Mouse (Mus musculus): ENCODE data around the gene Unc93b1.

Unc93b1 gene

DNA sequence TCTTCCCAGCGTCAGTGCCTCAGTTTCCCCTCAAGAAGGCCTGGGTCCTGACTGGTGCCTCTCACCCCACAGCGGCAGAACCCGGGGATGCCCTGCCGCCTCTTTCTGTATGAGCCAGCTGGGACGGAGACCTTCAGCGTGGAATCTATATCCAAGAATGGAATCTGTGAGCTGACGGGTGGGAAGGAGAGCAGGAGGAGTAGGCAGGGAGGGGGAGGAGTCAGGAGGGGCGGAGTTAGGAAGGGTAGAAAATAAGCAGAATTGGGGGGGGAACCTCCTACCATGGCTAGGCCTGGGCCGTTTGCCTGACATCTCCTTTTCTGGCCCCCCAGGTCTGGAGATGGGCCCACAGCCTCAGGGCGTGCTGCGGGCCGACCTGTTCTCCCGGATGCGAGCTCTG lies 53.1 kb downstream of the Unc93b1 start:
- peak; percentile 32 to 59 for DNase-seq

DNA sequence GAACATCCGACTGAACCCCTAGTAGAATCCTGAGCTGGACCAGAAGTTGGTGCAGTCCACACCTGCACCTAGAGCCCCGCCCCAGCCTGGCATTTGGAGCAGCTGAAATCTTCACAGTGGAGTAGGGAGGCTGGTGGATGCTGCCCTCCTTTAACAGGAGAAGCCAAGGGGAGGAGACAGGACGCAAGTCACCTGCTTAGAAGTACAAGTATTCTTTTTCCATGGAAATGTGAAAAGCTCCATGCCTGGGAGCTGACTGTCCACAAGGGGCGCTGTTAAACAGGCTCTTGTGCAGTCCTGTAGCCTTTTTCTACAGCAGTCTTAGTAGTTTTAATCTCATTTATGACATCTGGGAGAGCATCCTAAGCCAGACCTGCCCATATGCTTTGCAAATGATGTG lies 53.8 kb downstream of the Unc93b1 start:
- peak; percentile 29 to 60 for DNase-seq

DNA sequence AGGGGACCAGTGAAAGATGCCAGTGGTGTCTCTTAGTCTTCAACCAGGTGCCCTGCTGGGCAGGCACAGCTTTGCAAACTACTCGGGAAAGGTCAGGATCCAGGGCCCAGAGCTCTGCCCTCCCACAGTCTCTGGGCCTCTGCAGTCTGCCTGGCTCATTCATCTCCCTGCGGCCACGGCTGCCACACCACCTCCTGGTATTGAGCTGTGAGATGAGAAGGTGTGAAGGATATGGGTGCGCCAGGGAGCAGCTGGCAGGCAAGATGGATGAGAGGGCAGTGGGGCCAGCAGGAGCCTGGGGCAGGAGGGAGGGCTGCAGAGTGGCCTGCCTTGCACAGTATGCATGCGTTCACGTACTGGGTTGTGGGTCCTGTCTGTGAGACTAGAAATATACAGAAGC lies 55.8 kb downstream of the Unc93b1 start:
- peak in 1 of 2 experiments; percentile 45 for DNase-seq

DNA sequence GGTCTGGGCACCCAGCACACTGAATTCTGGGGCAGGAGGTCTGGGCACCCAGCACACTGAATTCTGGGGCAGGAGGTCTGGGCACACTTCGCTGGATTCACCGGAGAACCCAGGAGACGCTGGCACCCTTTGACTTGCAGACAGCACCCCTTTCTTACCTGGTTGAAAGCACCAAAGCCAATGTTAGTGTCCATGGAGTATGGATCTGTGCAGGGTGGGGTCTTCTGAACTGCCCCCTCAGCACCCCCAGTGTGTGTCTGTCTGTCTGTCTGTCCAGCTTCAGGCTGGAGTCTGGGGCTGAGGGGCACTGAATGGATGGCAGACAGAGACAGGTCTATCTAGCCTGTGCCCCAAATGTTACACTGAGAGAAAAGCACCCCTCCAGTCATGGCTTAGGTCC lies 56.6 kb downstream of the Unc93b1 start:
- peak in 1 of 2 experiments; percentile 47 for DNase-seq

DNA sequence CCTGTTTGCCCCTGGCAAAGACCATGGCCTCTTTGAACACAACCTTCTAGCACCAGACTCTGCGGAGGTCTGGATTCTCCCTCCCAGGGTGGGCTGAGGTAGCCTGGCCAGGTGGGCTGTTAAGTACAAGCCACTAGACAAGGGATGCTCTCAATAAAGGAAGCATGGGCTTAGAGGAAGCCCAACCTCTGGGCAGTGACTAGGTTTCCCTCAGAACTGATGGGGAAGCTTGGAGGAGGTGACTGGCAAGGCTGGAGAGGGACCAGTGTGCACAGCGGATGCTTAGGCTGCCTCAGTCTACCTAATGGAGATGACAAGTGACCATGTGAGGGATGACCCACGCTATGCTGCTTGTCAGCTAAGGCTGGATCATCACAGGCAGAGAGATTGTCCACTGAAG lies 57.0 kb downstream of the Unc93b1 start:
- DNase-seq = peak in 1 of 2 experiments; percentile 42

DNA sequence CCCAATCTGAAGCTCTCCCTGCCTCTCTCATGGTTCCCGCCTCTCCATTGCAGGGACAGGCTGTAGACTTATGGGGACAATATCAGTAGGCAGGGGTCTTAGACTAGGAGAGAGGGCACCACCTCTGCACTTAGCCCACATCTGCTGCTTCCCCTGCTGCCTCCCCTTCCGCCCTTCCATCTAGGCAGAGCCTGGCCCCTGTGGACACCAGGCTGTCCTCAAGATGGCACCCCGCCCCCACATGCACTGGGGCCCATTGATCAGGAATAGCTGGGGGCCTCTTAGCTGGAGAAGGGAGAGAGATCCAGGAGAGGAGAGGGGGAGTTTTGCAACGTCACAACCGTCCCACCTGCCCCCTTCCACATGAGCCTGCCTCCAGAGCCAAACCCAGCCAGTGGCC lies 57.4 kb downstream of the Unc93b1 start, which contains the start of gene Tbx10:
Gene Tbx10 (plus strand): TSS at position 337 of the 400 bp plus-strand sequence.
- DNase-seq = peak in 1 of 2 experiments; percentile 50

DNA sequence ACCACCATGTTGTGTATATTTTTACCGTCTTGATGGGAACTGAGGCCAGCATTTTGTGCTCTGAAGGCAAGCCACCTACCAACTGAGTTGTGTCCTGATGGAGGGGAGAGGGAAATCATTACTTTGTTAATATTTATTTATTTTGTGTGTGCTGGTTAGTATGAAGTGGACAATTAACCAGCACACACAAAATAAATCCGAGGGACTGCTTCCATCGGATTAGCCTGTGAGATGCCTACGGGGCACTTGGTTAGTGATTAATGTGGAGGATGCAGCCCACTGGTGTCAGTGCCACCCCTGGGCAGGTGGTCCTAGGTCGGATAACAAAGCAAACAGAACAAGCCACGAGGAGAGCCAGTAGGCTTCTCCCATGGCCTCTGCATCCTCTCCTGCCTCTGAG lies 59.9 kb downstream of the Unc93b1 start:
- peak in 1 of 2 experiments; percentile 57 for DNase-seq

DNA sequence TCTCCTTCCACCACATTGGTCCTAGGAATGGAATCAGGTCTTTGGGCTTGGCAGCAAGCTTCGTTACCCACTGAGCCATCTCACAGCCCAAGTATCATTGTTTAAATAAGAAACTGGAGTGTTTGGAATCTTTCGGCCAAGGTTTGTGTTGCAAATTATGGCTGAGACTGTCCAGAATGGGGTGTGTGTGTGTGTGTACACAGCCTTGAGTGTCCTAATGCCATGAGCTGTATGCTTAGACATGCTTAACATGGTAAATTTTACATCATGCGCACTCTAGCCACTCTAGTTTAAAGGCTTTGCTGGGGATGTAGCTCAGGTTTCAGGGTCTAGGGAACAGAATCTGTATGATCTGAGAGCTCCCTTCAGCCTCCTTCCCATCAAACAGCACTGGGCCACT lies 60.5 kb downstream of the Unc93b1 start:
- DNase-seq = no peak

DNA sequence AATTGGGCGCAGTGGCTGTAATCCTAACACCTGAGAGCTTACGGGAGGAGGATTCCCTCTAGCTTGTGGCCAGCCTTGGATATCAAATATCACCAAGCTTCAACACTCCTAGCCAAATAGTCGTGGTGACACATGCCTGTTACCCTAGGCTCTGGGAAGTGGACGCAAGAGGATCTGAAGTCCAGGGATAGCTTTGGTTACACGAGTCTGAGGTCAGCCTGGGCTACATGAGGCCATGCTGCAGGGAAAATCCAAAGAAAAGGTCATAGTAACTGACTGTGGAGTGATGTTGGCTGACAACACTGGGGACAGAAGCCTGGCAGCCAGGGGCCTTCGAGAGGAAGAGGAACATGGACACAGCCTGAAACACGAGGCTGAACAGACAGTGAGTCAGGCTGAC lies 61.1 kb downstream of the Unc93b1 start:
- DNase-seq = no peak

DNA sequence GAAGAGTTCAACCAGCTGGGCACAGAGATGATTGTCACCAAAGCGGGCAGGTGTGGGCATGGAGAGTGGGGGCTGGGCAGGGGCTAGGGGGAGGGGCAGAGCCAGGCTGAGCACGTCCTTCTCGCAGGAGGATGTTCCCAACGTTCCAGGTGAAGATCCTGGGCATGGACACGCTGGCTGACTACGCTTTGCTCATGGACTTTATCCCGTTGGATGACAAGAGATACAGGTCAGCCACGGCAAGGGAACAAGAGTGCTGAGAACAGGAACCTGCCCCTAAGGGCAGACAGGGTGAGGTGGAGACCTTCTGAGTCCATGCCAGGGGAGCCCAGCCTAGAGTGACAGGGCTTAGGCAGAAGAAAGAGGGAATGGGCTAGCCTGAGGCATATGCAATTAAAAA lies 61.8 kb downstream of the Unc93b1 start:
- DNase-seq = peak; percentile 47 to 79

DNA sequence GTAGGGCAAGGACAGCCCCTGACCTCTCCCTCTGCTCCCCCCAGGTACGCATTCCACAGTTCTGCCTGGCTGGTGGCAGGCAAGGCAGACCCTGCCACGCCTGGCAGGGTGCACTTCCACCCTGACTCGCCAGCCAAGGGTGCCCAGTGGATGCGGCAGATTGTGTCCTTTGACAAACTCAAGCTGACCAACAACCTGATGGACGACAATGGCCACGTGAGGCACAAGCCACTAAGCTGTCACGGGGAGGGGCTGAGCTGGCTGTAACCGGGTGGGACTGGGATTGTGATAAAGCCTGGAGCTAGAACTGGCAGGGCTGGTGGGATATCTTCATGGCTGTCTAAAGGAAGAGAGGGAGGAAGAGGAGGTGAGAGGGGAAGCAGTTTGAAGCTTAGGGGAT lies 62.2 kb downstream of the Unc93b1 start:
- DNase-seq = peak in 1 of 2 experiments; percentile 65

DNA sequence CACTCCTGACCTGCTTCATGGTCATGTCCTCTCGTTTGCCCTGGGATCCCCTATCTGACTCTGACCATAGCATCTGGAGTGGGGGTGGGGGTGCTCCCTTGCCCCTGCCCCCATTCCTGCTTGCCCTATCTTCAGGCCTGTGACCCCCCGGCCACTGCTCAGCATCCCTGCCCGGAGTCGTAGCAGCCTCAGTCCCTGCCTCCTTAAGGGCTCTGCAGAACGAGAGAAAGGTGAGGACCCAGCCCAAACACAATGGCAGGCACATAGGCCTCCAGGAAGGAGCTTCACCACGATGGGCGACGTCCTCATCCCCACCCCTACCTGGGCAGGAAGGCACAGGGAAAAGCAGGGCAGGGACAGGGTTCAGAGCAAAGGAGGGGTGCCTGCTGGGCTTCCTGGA lies 63.3 kb downstream of the Unc93b1 start:
- DNase-seq = peak in 1 of 2 experiments; percentile 34
